Mouse (Mus musculus) cerebellum, adult 11 months (tissue): Measurements from ENCODE around the gene Zc3h12a.

Experiments used
- DNase-seq: peaks from one replicate; pipeline ENCODE4 v3.0.0; 2022

The Zc3h12a gene

GRCm38 (mm10) chr4:125127305-125128084 lies at the start of gene Zc3h12a:
Zc3h12a (minus strand) TSS chr4:125127840.
- peak; percentile 43 for DNase-seq

GRCm38 (mm10) chr4:125176639-125177165 lies 49.1 kb upstream of the Zc3h12a start:
- peak; percentile 25 for DNase-seq

DNA sequence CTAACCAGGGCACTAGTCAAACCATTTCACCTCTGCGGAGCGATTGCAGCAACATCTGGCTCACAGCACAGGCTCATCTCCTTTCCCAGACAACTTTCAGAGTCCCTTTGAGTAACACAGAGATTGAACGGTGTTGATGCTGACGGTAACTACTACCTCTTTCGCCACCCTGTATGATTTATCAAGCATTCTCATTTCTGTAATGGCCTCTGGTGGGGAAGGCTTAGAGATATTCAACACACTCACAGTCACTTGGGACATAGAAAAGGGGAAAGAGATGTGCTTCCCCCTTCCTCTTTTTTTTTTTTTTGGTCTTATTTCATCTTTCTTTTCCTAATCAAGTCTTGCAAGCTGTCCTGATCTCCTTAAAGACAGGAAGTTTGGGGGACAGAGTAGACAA lies 48.5 kb upstream of the Zc3h12a start:
- no peak for DNase-seq

DNA sequence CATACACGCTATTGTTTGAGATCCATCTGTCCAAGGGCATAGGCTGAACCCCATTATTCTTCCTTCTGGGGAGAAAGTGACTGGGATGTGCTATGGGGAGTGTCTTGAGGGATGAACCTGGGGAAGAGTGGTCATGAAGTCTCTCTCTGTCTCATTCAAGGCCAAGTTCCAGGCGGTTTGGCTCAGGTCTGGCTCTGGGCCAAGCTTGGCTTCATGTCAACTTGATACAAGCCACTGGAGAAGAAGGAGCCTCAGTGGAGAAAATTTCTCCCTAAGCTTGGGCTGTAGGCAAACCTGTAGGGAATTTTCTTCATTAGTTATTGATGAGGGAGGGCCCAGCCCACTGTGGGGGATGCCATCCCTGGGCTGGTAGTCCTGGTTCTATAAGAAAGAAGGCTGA lies 48.0 kb upstream of the Zc3h12a start:
- DNase-seq: peak; percentile 56

- no peak for DNase-seq
These were observed 47.0 kb upstream of the Zc3h12a start for GRCm38 (mm10) chr4:125174516-125175185.

- no peak for DNase-seq
These were observed 45.5 kb upstream of the Zc3h12a start for GRCm38 (mm10) chr4:125173150-125173549.

GRCm38 (mm10) chr4:125172736-125173135 lies 45.1 kb upstream of the Zc3h12a start:
- DNase-seq: no peak

GRCm38 (mm10) chr4:125167723-125168122 lies 40.1 kb upstream of the Zc3h12a start:
- DNase-seq: no peak

DNA sequence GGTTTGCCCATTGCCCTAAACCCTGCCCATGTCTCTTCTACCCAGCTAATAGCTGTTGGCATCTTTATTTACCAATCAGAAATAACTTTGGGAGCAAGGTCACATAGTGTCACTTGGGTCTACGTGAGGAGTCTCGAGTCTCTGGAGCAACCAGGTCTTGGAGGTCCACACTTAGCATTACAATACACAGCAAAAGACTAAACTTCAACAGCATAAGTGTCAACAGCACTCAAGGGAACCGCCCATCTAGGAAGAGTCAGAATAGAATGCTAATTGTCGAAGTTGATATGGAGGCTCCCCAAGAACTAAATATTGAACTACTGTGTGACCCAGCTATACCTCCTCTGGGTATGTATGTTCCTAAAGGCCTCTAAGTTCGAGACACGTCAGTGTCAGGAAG lies 37.2 kb upstream of the Zc3h12a start:
- no peak for DNase-seq

- DNase-seq: no peak
These were observed 35.1 kb upstream of the Zc3h12a start for GRCm38 (mm10) chr4:125162701-125163100.

DNA sequence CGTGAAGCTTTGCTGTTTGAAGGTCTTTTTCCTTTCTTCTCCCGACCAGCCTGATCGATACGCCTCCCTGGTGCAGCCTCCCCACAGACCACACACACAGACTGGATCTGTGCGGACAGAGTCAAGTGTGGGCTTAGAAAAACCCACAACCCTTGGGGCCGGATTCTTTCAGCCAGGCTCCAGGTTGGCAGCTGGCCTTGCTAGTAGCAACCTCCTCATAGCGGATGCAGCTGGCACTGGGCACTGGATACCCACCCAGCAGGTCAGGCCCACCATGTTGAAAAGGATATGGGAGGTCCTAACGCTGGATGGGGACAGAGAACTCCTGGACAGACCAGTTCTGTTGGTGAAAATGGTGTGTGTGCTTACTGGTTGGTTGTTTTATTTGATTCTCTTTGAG lies 33.8 kb upstream of the Zc3h12a start:
- no peak for DNase-seq

- DNase-seq: no peak
These were observed 33.3 kb upstream of the Zc3h12a start for GRCm38 (mm10) chr4:125160951-125161331.

DNA sequence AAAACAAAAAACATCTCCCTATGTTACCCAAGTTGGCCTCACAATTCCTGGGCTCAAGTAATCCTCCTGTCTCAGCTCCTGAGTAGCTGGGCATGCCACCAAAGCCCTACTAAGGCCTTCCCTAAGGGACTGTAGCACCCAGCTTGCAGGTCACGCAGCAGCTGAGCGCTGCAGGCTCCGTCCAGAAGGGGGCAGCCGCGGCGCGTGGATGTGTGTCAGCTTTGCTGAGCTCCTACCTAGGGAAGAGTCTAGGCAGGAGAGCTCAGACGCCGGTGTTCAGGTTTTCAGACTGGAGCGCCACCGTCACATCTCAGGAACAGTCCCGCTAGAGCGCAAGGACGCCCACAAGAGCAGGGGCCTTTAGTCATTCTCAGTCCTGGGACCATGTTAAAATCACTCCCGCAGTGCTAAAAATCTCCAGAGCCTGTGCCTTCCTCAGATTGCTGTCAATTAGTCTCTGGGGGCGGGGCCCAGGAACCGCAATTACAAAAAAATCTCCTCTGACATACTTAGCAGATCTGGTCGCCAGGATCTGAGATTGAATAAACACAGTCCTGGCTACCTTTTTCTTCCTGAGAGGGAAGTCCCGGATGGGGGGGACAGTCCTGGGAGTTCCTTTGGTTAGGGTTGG lies 32.8 kb upstream of the Zc3h12a start:
- peak; percentile 88 for DNase-seq

DNA sequence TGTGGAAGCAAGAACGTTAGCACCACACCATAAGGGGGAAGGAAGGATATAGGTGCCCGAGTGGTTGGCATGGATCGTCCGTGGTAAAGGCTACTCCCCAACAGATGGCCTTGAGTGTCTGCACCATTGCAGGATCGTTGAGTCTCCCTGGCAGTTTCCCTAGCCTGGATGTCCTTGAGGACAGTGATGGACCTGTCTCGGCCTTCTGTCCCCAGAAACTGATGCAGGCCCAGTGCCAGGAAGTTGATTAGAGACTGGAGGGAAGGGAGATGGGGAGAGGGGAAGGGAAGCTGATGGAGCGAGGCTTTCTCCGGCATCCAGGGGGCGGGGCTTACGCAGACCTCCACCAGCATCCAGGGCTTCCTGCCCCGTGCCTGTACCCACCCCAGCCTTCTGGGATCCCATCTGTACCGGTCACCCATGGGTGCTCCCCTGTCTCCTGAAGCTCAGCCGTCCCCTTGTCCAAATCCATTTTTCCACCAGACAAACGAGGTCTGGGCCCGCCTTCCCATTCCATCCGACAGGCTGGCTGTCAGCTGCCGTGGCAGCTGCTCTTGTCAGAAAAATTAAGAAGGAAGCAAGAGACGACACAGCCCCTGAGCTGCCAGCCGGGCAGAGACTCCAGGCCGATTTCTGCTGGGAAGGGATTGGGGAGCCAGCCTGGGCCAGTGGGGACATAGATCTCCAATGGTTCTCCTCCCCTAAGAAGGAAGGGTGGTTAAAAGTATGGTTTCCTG lies 31.1 kb upstream of the Zc3h12a start:
- peak; percentile 40 for DNase-seq

GRCm38 (mm10) chr4:125158081-125158480 lies 30.4 kb upstream of the Zc3h12a start:
- no peak for DNase-seq

GRCm38 (mm10) chr4:125157322-125157721 lies 29.7 kb upstream of the Zc3h12a start:
- no peak for DNase-seq

DNA sequence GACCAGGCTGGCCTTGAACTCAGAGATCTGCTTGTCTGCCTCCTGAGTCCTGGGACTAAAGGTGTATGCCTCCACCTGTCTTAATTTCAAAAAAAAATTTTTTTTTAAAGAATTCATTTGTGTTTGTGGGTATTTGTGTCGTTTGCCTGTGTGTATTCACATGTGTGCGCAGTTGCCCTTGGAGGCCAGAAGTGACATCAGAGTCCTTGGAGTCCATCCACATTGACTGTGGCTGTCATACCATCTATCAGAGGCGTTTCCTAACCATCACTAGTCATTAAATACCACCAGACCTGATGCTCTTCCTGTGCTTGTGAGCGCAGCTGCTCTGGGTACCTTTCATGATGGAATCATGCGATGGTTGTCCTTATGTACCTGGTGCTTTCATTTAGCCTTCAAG lies 28.0 kb upstream of the Zc3h12a start:
- DNase-seq: no peak

GRCm38 (mm10) chr4:125153659-125154241 lies 26.1 kb upstream of the Zc3h12a start:
- no peak for DNase-seq

DNA sequence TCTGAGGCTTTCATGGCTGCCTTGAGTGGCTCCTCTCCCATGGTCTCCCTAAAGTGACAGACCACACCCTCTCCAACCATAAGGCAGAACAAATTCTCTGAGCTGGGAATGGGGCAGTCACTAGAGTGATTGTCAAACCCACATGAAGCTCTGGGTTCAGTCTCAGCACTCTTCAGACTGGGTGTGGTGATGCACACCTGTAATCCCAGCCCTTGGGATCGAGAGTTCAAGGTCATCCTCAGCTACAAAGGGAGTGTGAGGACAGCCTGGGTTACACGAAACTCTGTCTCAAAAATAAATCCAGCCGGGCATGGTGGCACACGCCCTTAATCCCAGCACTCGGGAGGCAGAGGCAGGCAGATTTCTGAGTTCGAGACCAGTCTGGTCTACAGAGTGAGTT lies 24.8 kb upstream of the Zc3h12a start:
- no peak for DNase-seq

DNA sequence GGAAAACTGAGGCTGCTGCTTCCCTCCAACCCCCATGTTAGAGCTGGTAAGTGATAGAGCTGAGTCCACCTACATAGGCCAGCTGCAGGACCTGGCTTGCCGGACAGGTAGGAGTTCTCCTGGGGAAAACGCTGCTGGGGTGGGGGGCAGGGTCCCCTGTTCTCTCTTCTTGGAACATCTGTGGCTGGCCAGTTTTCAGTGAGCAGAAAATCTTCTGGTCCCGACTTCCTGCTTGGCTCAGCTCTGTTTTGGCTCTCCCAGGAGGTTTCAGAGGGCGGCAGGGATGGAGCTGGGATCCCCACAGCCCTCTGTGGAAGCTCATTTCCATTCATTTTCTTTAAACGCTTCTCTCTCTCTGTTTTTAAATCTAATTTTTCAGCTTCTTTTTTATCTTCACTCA lies 21.8 kb upstream of the Zc3h12a start:
- no peak for DNase-seq

GRCm38 (mm10) chr4:125147970-125148369 lies 20.3 kb upstream of the Zc3h12a start:
- no peak for DNase-seq

DNA sequence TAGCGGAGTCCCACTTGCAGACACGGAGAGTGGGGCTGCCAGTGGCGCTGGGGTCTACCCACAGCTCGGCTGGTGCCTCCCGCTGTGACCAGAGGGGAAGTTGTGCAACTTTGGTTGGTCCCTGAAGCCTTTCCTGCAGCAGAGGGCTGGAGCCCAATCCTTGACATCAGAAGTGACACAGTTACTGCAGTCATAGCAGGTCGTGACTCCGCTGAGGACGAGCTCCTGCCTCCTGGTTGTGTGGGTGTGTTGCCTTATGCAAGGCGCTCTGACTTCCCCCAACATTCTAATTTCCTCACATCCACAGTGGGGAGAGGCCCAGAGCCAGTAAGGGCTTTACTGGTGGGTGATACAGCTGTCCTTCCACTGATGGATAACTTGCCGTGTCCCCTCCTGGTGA lies 17.6 kb upstream of the Zc3h12a start:
- DNase-seq: no peak

GRCm38 (mm10) chr4:125144627-125145026 lies 17.0 kb upstream of the Zc3h12a start:
- DNase-seq: no peak
